12 mouse cellular contexts compared by ENCODE assay signal in the genomic region with DNA sequence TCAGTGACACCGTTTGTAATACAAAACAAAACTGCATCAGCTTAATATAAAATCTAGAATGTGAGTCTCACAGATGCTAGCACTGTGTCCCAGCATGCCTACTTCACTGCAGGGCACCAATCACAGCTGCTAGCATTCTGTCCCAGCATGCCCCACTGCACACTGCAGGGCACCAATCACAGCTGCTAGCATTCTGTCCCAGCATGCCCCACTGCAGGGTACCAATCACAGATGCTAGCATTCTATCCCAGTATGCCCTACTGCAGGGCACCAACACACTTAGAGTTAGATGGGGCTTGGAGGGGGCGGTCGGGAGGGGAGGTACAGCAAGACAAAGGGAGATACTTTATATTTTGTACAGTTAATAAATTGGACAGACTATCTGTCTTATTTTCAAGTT. TPM values are rescaled to one million over a fixed set of nuclear protein-coding genes. Genes with fewer than 3 reads are reported as not detected.
DNase-seq lines count a peak whose midpoint lies in the region; ATAC-seq and TF ChIP-seq lines count a peak whose summit lies in the region.
"Had no signal": no experiment of that assay in that cellular context is flagged by ENCODE, and none has a peak within 500 bp of the region (broad histone marks: within the 10 kb centered on the region; RNA-seq: fewer than 3 reads in every experiment).

No protein-coding gene starts in this region.

- TF ChIP-seq POLR2A in MEL (IDR thresholded peaks at IDR 0.05; ENCODE audit: control insufficient read depth in 1 of 2, insufficient read depth in 1 of 2, low read depth in 1 of 2, low read length in 2 of 2, poor library complexity in 1 of 2) = peak in 1 of 2 experiments; percentile 52; a peak in 2 of 4 replicates

- no peak overlapping the region for H3K27ac ChIP-seq in midbrain, embryonic 12.5 days (replicated peaks)
- no peak overlapping the region for H3K27ac ChIP-seq in midbrain, embryonic 11.5 days (ENCODE audit: low read depth, low read length)
- no peak overlapping the region for H3K27ac ChIP-seq in MEL (ENCODE audit: control insufficient read depth, low read depth, low read length)
- H3K27ac ChIP-seq in forebrain, embryonic 16.5 days (ENCODE audit: low read length) = no peak overlapping the region
- no peak overlapping the region for H3K27ac ChIP-seq in midbrain, postnatal 0 days (ENCODE audit: low read depth, low read length)
- H3K27ac ChIP-seq: embryonic facial prominence, embryonic 13.5 days; heart, embryonic 10.5 days; left cerebral cortex, adult 2 months; limb, embryonic 15.5 days had no signal

- H3K9ac ChIP-seq in midbrain, embryonic 12.5 days (replicated peaks) = no peak overlapping the region
- no peak overlapping the region for H3K9ac ChIP-seq in midbrain, embryonic 11.5 days (ENCODE audit: low read length)
- no peak overlapping the region for H3K9ac ChIP-seq in MEL (ENCODE audit: control insufficient read depth, low read depth, low read length, poor library complexity, severe bottlenecking)
- H3K9ac ChIP-seq in forebrain, embryonic 16.5 days (replicated peaks; ENCODE audit: low read depth, low read length) = no peak overlapping the region
- no peak overlapping the region for H3K9ac ChIP-seq in midbrain, postnatal 0 days (replicated peaks; ENCODE audit: low read length, poor library complexity, severe bottlenecking)
- H3K9ac ChIP-seq: embryonic facial prominence, embryonic 13.5 days; limb, embryonic 15.5 days; liver, postnatal 0 days had no signal

- H3K4me2 ChIP-seq in midbrain, embryonic 12.5 days (replicated peaks) = no peak overlapping the region
- H3K4me2 ChIP-seq in midbrain, embryonic 11.5 days = no peak overlapping the region
- H3K4me2 ChIP-seq in forebrain, embryonic 16.5 days (ENCODE audit: low read length) = no peak overlapping the region
- H3K4me2 ChIP-seq in midbrain, postnatal 0 days (ENCODE audit: low read depth, low read length, poor library complexity, severe bottlenecking) = no peak overlapping the region
- H3K4me2 ChIP-seq: embryonic facial prominence, embryonic 13.5 days; limb, embryonic 15.5 days had no signal

- H3K36me3 ChIP-seq in midbrain, embryonic 12.5 days = no peaks in the 10 kb centered on the region
- H3K36me3 ChIP-seq in midbrain, embryonic 11.5 days (ENCODE audit: control insufficient read depth, insufficient read depth, low read length) = no peaks in the 10 kb centered on the region
- no peaks in the 10 kb centered on the region for H3K36me3 ChIP-seq in MEL (ENCODE audit: control insufficient read depth in 1 of 2, insufficient read depth in 2 of 2, low read length in 2 of 2)
- no peaks in the 10 kb centered on the region for H3K36me3 ChIP-seq in forebrain, embryonic 16.5 days (ENCODE audit: control insufficient read depth, insufficient read depth)
- no peaks in the 10 kb centered on the region for H3K36me3 ChIP-seq in midbrain, postnatal 0 days (ENCODE audit: insufficient read depth, low read length)
- H3K36me3 ChIP-seq: embryonic facial prominence, embryonic 13.5 days; heart, embryonic 10.5 days; limb, embryonic 15.5 days had no signal

- no peaks in the 10 kb centered on the region for H3K79me2 ChIP-seq in MEL (ENCODE audit: control insufficient read depth, insufficient read depth, low read length, poor library complexity)

- DNase-seq in midbrain, embryonic 11.5 days (ENCODE audit: low spot score, missing footprints) = no peak
- peak; percentile 68 for DNase-seq in MEL (ENCODE audit: low read depth, low spot score)
- DNase-seq in midbrain, postnatal 0 days (ENCODE audit: low spot score) = peak; percentile 18
- DNase-seq in adrenal gland, postnatal 4 days (ENCODE audit: low spot score in 2 of 2) = no peak
- DNase-seq in adrenal gland, postnatal 10 days = no peak

- H3K4me3 ChIP-seq in midbrain, embryonic 12.5 days = no peak overlapping the region
- no peak overlapping the region for H3K4me3 ChIP-seq in midbrain, embryonic 11.5 days (ENCODE audit: low read depth, low read length)
- H3K4me3 ChIP-seq in MEL (ENCODE audit: control insufficient read depth in 1 of 2, insufficient read depth in 1 of 2, low read depth in 2 of 2, low read length in 2 of 2) = 0 out of 4 replicates have a peak overlapping the region, but pooled peaks of 1 of the 2 experiments have one; percentile 3
- H3K4me3 ChIP-seq in forebrain, embryonic 16.5 days (replicated peaks; ENCODE audit: low read length) = no peak overlapping the region
- no peak overlapping the region for H3K4me3 ChIP-seq in midbrain, postnatal 0 days (ENCODE audit: low read depth, low read length)
- H3K4me3 ChIP-seq: embryonic facial prominence, embryonic 13.5 days; heart, embryonic 10.5 days; left cerebral cortex, adult 2 months; limb, embryonic 15.5 days had no signal

- TF ChIP-seq EP300 in MEL (IDR thresholded peaks at IDR 0.05; ENCODE audit: low read depth in 1 of 2, low read length in 2 of 2) = no peak

- no peak for TF ChIP-seq RAD21 in MEL (IDR thresholded peaks at IDR 0.05; ENCODE audit: low read depth, low read length)

- peaks cover 8% of the 10 kb centered on the region; the same call in 1 of the 2 replicates for H3K4me1 ChIP-seq in midbrain, embryonic 12.5 days
- no peaks in the 10 kb centered on the region; the same call in 1 of the 2 replicates for H3K4me1 ChIP-seq in midbrain, embryonic 11.5 days (ENCODE audit: control insufficient read depth, insufficient read depth, low read length)
- peaks cover 0 to 5% of the 10 kb centered on the region in 2 experiments; a peak in 1 of 4 replicates for H3K4me1 ChIP-seq in MEL (ENCODE audit: control insufficient read depth in 1 of 2, insufficient read depth in 2 of 2, low read length in 2 of 2)
- H3K4me1 ChIP-seq in forebrain, embryonic 16.5 days (replicated peaks; ENCODE audit: control insufficient read depth, insufficient read depth, low read length) = 0 out of 2 replicates have a peak, but pooled peaks cover 3% of the 10 kb centered on the region
- H3K4me1 ChIP-seq in midbrain, postnatal 0 days (ENCODE audit: insufficient read depth, low read length) = no peaks in the 10 kb centered on the region
- H3K4me1 ChIP-seq: heart, embryonic 10.5 days; limb, embryonic 15.5 days had no signal

- H3K9me3 ChIP-seq in midbrain, embryonic 12.5 days = 0 out of 2 replicates have a peak, but pooled peaks cover 3% of the 10 kb centered on the region
- no peaks in the 10 kb centered on the region for H3K9me3 ChIP-seq in midbrain, embryonic 11.5 days (ENCODE audit: control insufficient read depth, low read length)
- H3K9me3 ChIP-seq in MEL (replicated peaks; ENCODE audit: insufficient read depth, low read length) = no peaks in the 10 kb centered on the region; the same call in 1 of the 2 replicates
- H3K9me3 ChIP-seq in forebrain, embryonic 16.5 days (ENCODE audit: control insufficient read depth, low read length) = no peaks in the 10 kb centered on the region
- no peaks in the 10 kb centered on the region for H3K9me3 ChIP-seq in midbrain, postnatal 0 days (ENCODE audit: low read length)
- H3K9me3 ChIP-seq: heart, embryonic 10.5 days; limb, embryonic 15.5 days had no signal

- no peak for TF ChIP-seq CTCF in MEL (IDR thresholded peaks at IDR 0.05 in 2 of 3, conservative IDR thresholded peaks at IDR 0.05 in 1 of 3; ENCODE audit: control insufficient read depth in 1 of 3, insufficient read depth in 1 of 3, low read depth in 2 of 3, low read length in 3 of 3, poor library complexity in 1 of 3, severe bottlenecking in 1 of 3)
- no peak for TF ChIP-seq CTCF in midbrain, postnatal 0 days (IDR thresholded peaks at IDR 0.05)

- WGBS in midbrain, embryonic 12.5 days = 69% methylated on average over 3 of the region's 3 CpGs
- WGBS in midbrain, embryonic 11.5 days = 67% methylated on average over 3 of the region's 3 CpGs
- WGBS in forebrain, embryonic 16.5 days = 53% methylated on average over 3 of the region's 3 CpGs
- 49% methylated on average over 3 of the region's 3 CpGs for WGBS in midbrain, postnatal 0 days

- H3K27me3 ChIP-seq in midbrain, embryonic 12.5 days = 0 out of 2 replicates have a peak, but pooled peaks cover 3% of the 10 kb centered on the region
- H3K27me3 ChIP-seq in midbrain, embryonic 11.5 days (ENCODE audit: control insufficient read depth, insufficient read depth, low read length) = no peaks in the 10 kb centered on the region
- peaks cover 3 to 14% of the 10 kb centered on the region in 2 experiments; a peak in 3 of 4 replicates for H3K27me3 ChIP-seq in MEL (ENCODE audit: control insufficient read depth in 1 of 2, insufficient read depth in 2 of 2, low read length in 2 of 2)
- no peaks in the 10 kb centered on the region for H3K27me3 ChIP-seq in forebrain, embryonic 16.5 days (replicated peaks; ENCODE audit: control insufficient read depth, insufficient read depth, low read length)
- no peaks in the 10 kb centered on the region for H3K27me3 ChIP-seq in midbrain, postnatal 0 days (ENCODE audit: insufficient read depth, low read length)
- H3K27me3 ChIP-seq: embryonic facial prominence, embryonic 13.5 days; limb, embryonic 15.5 days had no signal

- ATAC-seq in midbrain, embryonic 12.5 days (ENCODE audit: low FRiP score, low read depth) = peak; percentile 27; the same call in 1 of the 2 replicates
- no peak for ATAC-seq in midbrain, embryonic 11.5 days (ENCODE audit: low FRiP score)
- ATAC-seq in forebrain, embryonic 16.5 days = peak; percentile 73
- ATAC-seq in midbrain, postnatal 0 days (ENCODE audit: low FRiP score) = no peak
- ATAC-seq: liver, postnatal 0 days had no signal

TF ChIP-seq in MEL, 35 proteins besides CTCF, POLR2A, EP300 and RAD21 (continues in another document):
- peak; percentile 73 for TF ChIP-seq HCFC1 (IDR thresholded peaks at IDR 0.05; ENCODE audit: low read depth, low read length)
- TF ChIP-seq TBP (IDR thresholded peaks at IDR 0.05; ENCODE audit: low read depth, low read length) = no peak
- TF ChIP-seq ZKSCAN1 (IDR thresholded peaks at IDR 0.05; ENCODE audit: low read depth, low read length) = no peak
- no peak for TF ChIP-seq MXI1 (IDR thresholded peaks at IDR 0.05; ENCODE audit: low read depth, low read length)
- TF ChIP-seq BHLHE40 (IDR thresholded peaks at IDR 0.05; ENCODE audit: borderline replicate concordance, low read depth, low read length) = no peak
- no peak for TF ChIP-seq NRF1 (IDR thresholded peaks at IDR 0.05; ENCODE audit: insufficient read depth, low read depth, low read length, poor library complexity, severe bottlenecking)

RNA-seq across cellular contexts. Expression of gene Tnfrsf13b, which starts 35.4 kb away (rescaled TPM):
- polyA plus RNA-seq in midbrain, embryonic 12.5 days (2016; fragmentation: Nextera tagmentation; extraction: Ambion mirVana) = 0.68 and 1.6 TPM in 2 replicates
- polyA plus RNA-seq in midbrain, embryonic 11.5 days (2014; fragmentation: Nextera tagmentation; extraction: Ambion mirVana) = 1.1 and 1.4 TPM in 2 replicates
- total RNA-seq in MEL (2012; rRNA removed) = 7.7 and 11.9 TPM in 2 replicates
- polyA plus RNA-seq in MEL (2012; ENCODE audit: insufficient read depth in 1 of 2, insufficient read length in 2 of 2, low read depth in 1 of 2, low replicate concordance in 2 of 2, missing spikeins in 1 of 2) = 10 to 100 TPM in 1 of 2 experiments, not detected in 1; 17.9 TPM
- 0.57 and 1.1 TPM in 2 replicates for polyA plus RNA-seq in forebrain, embryonic 16.5 days (2015; fragmentation: Nextera tagmentation; extraction: Ambion mirVana)
- total RNA-seq in midbrain, postnatal 0 days (2014; rRNA removed) = 1.6 and 2.2 TPM in 2 replicates
- polyA plus RNA-seq in midbrain, postnatal 0 days (2015; fragmentation: Nextera tagmentation; extraction: Ambion mirVana) = 1.4 TPM in 2 replicates
- total RNA-seq in adrenal gland, postnatal 4 days (2021) = 1 to 10 TPM in 1 of 2 experiments, under 1 TPM in 1; 0.67 to 1.4 TPM
- 1 to 10 TPM; 1.8 to 2.5 TPM for total RNA-seq in adrenal gland, postnatal 10 days (2021)

Comparison
In these comparisons a context has a peak if more than half of its experiments do, and no peak if none do; other contexts are left out.
1. ATAC-seq: peak in midbrain, embryonic 12.5 days (single experiment) and forebrain, embryonic 16.5 days (single experiment); none in midbrain, embryonic 11.5 days (single experiment) and midbrain, postnatal 0 days (single experiment).
2. DNase-seq: peak in MEL (single experiment) and midbrain, postnatal 0 days (single experiment); none in midbrain, embryonic 11.5 days (single experiment), adrenal gland, postnatal 4 days (0 of 2) and adrenal gland, postnatal 10 days (single experiment).